Mouse (Mus musculus): ENCODE data around the gene B230118H07Rik.
A peak's percentile ranks its signal among the peaks of the same experiment; 100 is the strongest.

B230118H07Rik gene

GRCm38 (mm10) chr2:101649114-101649671 lies at the start of gene B230118H07Rik, which contains the start of gene Rag1:
Gene B230118H07Rik, minus strand, starts transcription at chr2:101649532.
Gene Rag1, minus strand, starts transcription at chr2:101649501.
- peak; percentile 75 for DNase-seq

- no peak for DNase-seq
Measured at GRCm38 (mm10) chr2:101695584-101695983, 46.3 kb upstream of the B230118H07Rik start.

- no peak for DNase-seq
Measured at GRCm38 (mm10) chr2:101693577-101694215, 44.4 kb upstream of the B230118H07Rik start.

DNA sequence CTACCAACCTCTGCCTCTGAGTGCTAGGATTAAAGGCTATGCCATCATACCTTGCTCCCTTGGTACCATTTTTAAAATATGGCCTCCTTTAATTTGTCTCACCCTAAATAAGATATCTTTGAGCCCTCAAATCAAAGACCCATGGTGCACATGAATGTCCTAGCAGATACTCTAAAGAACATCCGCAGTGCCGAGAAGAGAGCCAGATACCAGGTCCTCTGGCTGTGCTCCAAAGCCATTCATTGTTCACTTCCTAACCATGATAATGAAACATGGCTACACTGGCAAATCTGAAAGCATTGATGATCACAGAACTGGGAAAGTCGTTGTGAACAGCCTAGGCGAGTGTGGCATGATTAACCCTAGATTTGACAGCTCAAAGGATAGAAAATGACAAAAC lies 43.7 kb upstream of the B230118H07Rik start:
- no peak for DNase-seq

DNA sequence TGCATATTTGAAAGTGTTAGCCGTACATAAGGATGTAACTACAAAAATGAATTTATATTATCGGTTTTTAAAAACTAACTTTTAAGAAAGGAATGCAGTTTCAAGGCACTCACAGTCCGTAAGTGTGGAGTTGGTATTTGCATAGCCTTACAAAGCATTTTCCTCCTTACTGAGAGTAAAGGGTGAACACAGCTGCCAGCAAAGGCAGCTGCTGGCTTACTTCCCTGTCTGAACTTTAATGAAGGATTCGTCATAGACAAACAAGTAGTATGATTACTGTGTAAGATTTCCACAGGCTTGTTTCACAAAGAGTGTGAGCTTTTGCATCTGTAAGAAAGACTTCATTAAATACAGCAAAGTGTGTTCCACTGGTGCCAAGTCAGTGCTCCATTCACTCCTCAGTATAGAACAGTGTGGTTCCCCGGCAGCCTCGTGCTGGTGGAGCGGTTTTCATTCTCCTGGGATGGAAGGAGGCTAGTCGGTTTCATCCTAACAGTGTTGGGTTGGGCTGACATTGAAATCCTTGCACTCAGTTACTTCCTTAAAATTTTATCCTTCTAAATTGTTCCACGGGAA lies 41.0 kb upstream of the B230118H07Rik start:
- DNase-seq, result no peak

DNA sequence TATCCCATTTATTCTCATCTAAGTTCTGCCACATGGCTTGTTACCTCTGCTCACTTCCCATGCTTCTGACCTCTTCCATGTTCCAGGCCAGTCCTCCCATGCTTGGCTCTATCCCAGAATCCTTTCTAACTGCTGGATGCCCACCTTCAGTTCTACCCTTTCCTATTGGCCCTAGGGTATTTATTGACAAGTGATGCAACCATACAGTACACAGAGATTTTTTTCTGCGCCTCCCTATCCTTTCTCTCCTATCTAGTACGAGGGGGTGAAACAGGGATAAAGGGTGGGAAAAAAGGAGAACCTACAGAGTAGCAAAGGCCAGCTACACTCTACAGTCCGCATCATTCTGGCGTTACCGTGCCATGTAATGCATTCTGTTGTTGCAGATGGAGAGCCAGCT lies 38.7 kb upstream of the B230118H07Rik start:
- DNase-seq, result no peak

- DNase-seq, result peak; percentile 16
Measured at GRCm38 (mm10) chr2:101684421-101684820, 35.1 kb upstream of the B230118H07Rik start.

DNA sequence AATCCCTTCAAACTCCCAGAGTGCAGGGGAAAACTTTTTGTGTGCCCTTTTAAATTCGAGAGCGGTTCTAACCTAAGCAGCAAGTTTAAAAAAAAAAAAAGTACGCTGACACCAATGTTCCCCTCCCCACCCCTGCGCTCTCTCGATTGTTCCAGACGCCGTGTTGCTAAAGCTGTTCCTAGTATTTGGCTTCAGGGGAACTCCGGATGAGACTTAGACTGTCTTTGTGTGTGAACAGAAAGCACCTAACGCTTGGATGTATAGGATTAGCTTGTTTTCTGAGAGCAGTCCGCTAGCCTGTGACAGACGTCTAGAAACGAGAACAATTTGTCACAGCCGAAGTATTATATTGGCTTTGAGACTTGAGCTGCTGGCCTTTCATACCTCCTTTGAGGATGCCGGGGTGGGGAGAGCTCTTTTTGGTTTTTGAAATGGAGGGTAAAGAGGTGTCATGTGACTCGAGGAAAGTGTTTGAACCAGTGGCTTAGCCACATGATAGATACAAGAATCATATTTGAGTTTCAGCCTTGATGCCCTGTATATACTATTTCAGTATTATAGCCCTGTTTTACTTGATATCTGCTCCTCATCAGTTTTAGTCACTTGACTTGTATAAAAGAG lies 29.9 kb upstream of the B230118H07Rik start:
- DNase-seq, result no peak

DNA sequence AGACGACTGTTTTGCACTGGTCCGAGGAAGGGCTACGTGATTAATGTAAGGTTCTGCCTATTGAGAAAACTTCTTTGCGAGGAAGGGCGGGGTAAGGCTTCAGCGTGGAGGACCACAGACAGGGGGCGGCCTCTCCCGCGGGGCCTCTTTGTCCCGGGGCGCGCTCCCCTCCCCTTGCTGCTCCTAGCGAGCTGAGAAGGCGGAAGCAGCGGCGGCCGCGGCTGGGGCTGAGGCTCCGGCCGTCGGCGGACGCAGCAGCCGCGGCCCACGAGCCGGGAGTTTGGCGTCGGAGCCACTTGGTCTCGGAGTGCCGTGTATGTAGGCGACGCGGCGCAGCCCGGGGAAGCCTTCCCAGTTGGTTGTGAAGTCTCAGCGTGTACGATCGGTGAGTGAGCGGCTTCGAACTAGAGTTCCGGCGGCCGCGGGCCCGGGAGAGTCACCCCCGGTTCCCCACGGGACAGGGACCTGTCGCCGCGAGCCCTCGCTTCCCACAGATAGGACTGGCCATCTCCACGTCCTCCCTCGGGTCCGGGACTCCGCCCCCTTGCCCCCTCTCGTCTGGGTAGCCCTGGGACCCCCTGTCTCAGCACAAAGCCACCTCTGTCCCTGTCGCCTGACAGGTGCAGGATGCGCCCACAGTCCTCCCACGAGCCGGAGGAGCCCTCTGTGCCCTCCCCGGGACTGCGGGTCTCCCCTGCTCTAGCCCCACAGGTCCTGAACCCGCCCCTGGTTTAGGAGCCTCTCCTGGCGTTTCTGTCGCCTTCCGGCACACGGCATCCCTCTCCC lies 29.1 kb upstream of the B230118H07Rik start, which contains the start of gene Traf6:
Traf6 (plus strand) TSS at position 194 of the 786 bp plus-strand sequence.
- DNase-seq, result peak; percentile 68

DNA sequence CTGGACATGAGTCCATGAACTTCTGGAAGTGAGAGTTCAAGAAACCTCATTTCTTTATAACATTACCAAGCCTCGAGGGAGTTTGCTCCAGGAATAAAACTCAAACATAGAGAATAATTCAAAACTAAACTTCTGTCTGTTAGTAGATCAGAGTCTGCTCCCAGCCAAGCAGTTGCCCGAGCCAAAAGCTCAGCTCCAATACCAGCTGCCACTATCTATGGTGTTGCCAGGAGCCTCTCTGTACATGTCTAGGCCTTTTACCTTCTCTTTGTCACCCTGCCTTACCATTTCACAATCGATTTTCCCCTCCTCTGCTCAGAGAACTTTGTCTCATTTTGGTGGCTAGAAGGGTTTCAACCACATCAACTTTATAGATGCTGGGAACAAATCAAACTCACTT lies 24.2 kb upstream of the B230118H07Rik start:
- no peak for DNase-seq

DNA sequence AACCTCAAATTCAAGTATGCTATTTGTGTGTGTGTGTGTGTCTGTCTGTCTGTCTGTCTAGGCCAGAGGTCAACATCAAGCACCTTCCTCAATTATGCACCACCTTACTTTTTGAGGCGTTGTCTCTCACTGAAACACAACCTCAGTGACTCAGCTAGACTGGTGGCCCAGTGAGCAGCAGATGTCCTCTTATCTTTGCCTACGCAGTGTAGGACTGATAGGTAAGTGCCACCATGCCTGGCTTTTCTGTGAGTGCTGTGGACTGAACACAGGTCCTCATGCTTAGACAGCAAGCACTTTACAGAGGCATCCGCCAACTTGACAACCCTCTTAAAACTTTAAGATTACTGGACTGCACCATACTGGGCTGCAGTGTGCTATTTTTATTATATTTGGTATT lies 19.4 kb upstream of the B230118H07Rik start:
- no peak for DNase-seq

DNA sequence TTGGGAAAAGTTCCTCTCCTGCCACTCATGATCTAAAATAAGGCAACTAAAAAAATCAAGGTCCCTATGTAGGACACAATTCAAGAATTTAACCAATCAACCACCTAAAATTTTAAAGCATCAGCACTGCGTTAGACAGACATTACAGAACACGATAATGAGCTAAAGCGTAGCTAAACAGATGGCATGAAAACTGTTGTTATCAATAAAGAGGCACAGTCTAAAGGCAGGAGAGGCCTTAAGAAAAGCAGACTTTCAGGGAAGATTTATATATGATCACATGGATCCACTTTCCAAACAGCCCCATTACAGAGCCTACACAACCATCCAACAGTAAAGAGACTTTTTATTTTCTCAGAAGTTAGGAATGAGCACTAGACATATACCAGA lies 16.4 kb upstream of the B230118H07Rik start:
- DNase-seq, result no peak

GRCm38 (mm10) chr2:101665058-101665702 lies 15.8 kb upstream of the B230118H07Rik start:
- peak; percentile 70 for DNase-seq

- DNase-seq, result no peak
Measured at GRCm38 (mm10) chr2:101660536-101660935, 11.2 kb upstream of the B230118H07Rik start.

GRCm38 (mm10) chr2:101652921-101653597 lies 3.7 kb upstream of the B230118H07Rik start:
- peak; percentile 78 for DNase-seq

DNA sequence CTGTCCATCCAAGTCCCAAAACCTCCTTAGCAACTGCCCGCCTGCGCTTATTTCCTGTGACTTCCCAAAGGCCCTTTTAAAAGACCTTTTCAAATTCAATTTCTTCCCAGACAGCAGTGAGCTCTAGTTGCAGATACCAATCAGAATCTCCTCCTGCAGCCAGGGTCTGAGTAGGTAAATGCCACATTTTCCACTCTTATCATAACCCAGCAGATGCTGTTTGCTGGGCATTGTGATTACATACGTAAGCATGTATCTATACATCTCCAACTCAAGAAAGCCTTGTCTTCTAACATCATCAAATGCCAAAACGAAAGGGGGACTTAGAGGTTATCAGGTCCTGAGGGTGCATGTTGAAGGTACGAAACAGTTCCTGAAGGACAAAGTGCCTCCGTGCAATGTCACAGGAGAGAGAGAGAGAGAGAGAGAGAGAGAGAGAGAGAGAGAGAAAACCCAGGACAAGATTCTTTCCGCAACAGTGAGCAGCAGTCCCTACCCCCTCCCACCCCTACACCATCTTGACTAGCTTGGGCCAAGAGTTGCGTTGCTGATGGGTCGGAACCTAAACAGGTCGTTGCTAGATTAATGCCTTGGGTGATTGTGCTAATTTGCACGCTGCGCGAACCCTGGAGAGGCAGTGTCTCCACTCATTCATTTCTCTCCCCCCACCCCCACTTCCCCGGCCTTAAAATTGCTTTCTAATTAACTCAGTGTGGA lies 3.0 kb upstream of the B230118H07Rik start:
- no peak for DNase-seq

DNA sequence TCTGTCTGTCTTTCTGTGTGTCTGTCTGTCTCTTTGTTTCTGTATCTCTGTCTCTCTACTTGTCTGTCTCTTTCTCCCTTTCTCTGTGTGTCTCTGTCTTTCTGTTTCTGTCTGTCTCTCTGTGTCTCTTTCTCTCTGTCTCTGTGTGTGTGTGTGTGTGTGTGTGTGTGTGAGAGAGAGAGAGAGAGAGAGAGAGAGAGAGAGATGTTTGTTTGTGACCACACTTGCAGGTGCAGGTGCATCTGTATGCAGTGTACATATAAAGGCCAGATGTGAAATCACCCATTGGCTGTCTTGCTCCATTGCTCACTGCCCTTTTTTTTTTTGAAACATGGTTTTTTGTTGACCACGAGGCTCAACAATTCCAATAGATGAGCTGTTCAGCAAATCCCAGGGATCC lies 1.1 kb upstream of the B230118H07Rik start:
- no peak for DNase-seq

DNA sequence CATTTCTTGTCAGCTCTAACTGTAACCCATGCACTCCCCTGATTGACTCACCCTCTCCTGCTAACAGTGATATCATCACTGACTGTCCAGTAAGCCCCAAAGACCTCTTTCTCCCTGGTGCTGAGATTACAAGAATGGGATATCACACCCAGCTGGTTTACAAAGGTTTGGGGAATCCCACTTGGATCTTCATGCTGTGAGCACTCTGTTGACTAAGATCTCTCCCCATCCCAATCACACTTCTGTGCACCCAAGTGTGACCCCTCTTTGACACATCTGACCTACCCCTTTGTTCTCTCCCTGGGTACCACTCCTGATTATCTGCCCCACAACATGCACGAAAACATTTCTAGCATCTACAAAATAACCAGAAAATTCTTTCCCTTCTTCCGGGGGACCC lies 971 bp downstream of the B230118H07Rik start:
- DNase-seq, result no peak

- DNase-seq, result no peak
Measured at GRCm38 (mm10) chr2:101645841-101646240, 3.5 kb downstream of the B230118H07Rik start.

- no peak for DNase-seq
Measured at GRCm38 (mm10) chr2:101639840-101640350, 9.4 kb downstream of the B230118H07Rik start.

All from cerebellum, adult 11 months (tissue).